Mouse (Mus musculus): Measurements from ENCODE around the gene Lifr. TPM values are rescaled to one million over a fixed set of nuclear protein-coding genes. Genes with fewer than 3 reads are reported as not detected.

Gene Lifr
- polyA plus RNA-seq, 1 experiment, result 39.2 TPM

GRCm38 (mm10) chr15:7108160-7108559, 17.7 kb downstream of the Lifr start:
- Histone ChIP-seq H3K4me1 (replicated peaks; ENCODE audit: control insufficient read depth, insufficient read depth, low read length) (no peaks in the 10 kb centered on the region), H3K27me3 (ENCODE audit: control insufficient read depth, insufficient read depth, low read length) (no peaks in the 10 kb centered on the region), H3K36me3 (ENCODE audit: control insufficient read depth, insufficient read depth, low read length) (no peaks in the 10 kb centered on the region), H3K27ac (ENCODE audit: control insufficient read depth, insufficient read depth, low read length) (no peak overlapping the region), H3K4me3 (ENCODE audit: control insufficient read depth, insufficient read depth, low read length) (no peak overlapping the region)
- TF ChIP-seq CTCF (IDR thresholded peaks at IDR 0.05; ENCODE audit: borderline replicate concordance, control insufficient read depth, extremely low read depth, insufficient read depth, low read length, poor library complexity) (no peak), POLR2A (IDR thresholded peaks at IDR 0.05; ENCODE audit: control insufficient read depth, extremely low read depth, insufficient read depth, low read length, poor library complexity) (no peak)
- WGBS, result 93% methylated on average over 6 of the region's 6 CpGs
- DNase-seq, result no peak

DNA sequence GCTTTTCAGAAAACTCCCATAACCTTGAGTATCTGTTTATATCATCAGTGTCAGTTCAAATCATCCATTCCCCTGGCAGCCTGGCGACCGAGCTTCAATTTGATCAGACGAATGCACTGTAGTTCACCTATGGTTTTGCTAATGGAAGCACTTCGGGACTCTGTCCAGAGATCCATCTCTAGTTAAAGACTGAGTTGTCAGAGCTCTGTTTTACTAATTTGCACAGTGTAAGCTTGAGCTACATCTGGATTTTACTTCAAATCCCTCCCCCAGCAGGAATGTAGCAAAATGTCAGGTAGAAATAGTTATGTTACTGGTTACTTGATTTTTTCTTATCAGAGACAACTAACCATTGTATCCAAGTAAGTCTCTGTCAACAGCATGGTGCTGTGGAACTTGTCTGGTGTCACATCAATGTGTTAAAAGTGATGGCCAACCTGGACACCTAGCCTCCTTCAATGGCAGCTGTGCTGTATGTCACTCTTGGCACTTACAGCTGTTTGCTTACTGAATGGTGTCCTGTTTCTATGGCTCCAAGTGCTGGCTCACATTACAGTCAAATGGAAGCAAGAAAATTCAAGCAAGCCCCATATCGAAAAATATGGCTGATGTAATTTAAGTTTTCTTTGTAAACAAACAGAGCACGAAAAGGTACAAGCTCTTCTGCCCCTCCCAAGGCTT, 22.0 kb downstream of the Lifr start:
- 95% methylated on average over 6 of the region's 6 CpGs for WGBS
- DNase-seq, result no peak
- Histone ChIP-seq H3K4me1 (replicated peaks; ENCODE audit: control insufficient read depth, insufficient read depth, low read length) (no peaks in the 10 kb centered on the region), H3K4me3 (ENCODE audit: control insufficient read depth, insufficient read depth, low read length) (no peak overlapping the region), H3K36me3 (ENCODE audit: control insufficient read depth, insufficient read depth, low read length) (no peaks in the 10 kb centered on the region), H3K27ac (ENCODE audit: control insufficient read depth, insufficient read depth, low read length) (no peak overlapping the region), H3K27me3 (ENCODE audit: control insufficient read depth, insufficient read depth, low read length) (no peaks in the 10 kb centered on the region)
- TF ChIP-seq POLR2A (IDR thresholded peaks at IDR 0.05; ENCODE audit: control insufficient read depth, extremely low read depth, insufficient read depth, low read length, poor library complexity), result no peak
- no peak for TF ChIP-seq CTCF (IDR thresholded peaks at IDR 0.05; ENCODE audit: borderline replicate concordance, control insufficient read depth, extremely low read depth, insufficient read depth, low read length, poor library complexity)

DNA sequence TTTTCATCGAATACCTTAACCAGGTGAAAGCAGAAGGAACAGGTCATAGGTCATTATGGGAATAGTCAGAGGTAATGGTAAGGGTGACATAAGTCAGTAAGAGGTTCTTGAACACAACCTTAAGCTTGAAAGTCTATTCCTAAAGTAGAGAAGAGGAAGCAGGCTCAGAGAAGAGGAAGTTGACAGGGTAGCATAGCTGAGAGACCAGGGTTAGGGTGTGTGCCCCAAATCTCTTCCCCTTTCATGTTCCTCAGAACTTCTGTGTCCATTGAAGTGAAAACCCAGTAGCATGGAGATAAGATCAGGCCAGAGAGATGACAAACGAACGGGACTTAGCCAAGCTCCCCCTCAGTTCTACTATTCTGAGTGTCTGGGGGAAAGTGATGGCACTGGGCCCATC, 23.5 kb downstream of the Lifr start:
- Histone ChIP-seq H3K27me3 (ENCODE audit: control insufficient read depth, insufficient read depth, low read length) (no peaks in the 10 kb centered on the region), H3K36me3 (ENCODE audit: control insufficient read depth, insufficient read depth, low read length) (no peaks in the 10 kb centered on the region), H3K4me1 (replicated peaks; ENCODE audit: control insufficient read depth, insufficient read depth, low read length) (no peaks in the 10 kb centered on the region), H3K4me3 (ENCODE audit: control insufficient read depth, insufficient read depth, low read length) (no peak overlapping the region), H3K27ac (ENCODE audit: control insufficient read depth, insufficient read depth, low read length) (no peak overlapping the region)
- TF ChIP-seq CTCF (IDR thresholded peaks at IDR 0.05; ENCODE audit: borderline replicate concordance, control insufficient read depth, extremely low read depth, insufficient read depth, low read length, poor library complexity), result no peak
- DNase-seq, result no peak
- 15% methylated on average over 3 of the region's 3 CpGs for WGBS

DNA sequence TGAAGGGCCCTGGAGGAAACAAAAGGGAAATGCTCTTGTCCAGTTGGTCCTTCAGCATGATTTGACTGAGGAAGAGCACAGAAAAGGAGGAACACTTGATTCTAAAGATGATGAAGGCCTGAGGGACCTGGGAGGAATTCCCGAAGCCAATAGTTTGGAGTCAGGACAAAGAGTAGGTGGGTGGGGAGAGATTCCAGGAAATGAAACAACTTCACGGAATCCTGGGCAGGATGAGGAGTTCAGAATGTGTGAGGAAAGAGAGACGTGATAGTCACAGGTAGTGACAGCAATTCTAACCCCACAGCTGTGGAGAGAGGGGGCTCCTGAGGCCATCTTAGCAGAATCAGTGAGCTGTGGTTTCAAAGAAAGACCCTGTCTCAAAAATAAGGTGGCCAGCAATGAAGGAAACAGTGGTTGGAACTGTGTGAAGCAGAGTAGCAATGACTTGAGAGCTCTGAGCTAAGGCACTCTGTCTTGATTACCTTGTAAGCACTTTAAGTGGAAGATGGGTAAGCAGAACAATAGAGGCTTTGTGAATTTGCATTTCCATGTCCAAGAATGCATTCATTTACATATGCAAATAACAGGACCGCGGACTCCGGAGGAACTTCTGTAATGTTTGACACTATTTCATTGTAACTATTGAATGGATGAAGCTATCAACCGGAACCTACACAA, 25.1 kb downstream of the Lifr start:
- 93% methylated on average over 7 of the region's 7 CpGs for WGBS
- DNase-seq, result no peak
- no peak overlapping the region for H3K27ac ChIP-seq (ENCODE audit: control insufficient read depth, insufficient read depth, low read length)
- TF ChIP-seq POLR2A (IDR thresholded peaks at IDR 0.05; ENCODE audit: control insufficient read depth, extremely low read depth, insufficient read depth, low read length, poor library complexity), result no peak
- no peak for TF ChIP-seq CTCF (IDR thresholded peaks at IDR 0.05; ENCODE audit: borderline replicate concordance, control insufficient read depth, extremely low read depth, insufficient read depth, low read length, poor library complexity)
- no peaks in the 10 kb centered on the region for H3K36me3 ChIP-seq (ENCODE audit: control insufficient read depth, insufficient read depth, low read length)
- H3K27me3 ChIP-seq (ENCODE audit: control insufficient read depth, insufficient read depth, low read length), result no peaks in the 10 kb centered on the region
- no peak overlapping the region for H3K4me3 ChIP-seq (ENCODE audit: control insufficient read depth, insufficient read depth, low read length)
- no peaks in the 10 kb centered on the region for H3K4me1 ChIP-seq (replicated peaks; ENCODE audit: control insufficient read depth, insufficient read depth, low read length)

DNA sequence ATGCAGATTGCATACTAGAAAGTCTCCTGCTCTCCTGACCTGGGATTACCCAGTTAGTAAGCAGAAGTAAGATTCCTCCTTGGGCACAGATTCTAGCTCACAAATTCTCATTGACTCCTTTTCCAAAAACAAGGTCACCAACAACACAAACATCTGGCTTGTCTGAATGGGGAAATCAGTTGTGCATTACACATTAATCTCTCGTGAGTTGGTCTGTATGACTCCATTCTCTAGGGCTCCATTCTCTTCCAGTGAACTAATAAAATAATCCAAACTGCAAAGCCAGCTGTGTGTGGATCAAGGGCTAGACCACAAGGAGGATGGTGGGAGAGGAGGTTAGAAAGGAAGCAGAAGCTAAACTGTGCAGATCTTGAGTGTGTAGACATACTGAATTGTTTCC, 25.8 kb downstream of the Lifr start:
- WGBS, result 87% methylated on average over 1 of the region's 1 CpGs
- Histone ChIP-seq H3K27ac (ENCODE audit: control insufficient read depth, insufficient read depth, low read length) (no peak overlapping the region), H3K36me3 (ENCODE audit: control insufficient read depth, insufficient read depth, low read length) (no peaks in the 10 kb centered on the region), H3K27me3 (ENCODE audit: control insufficient read depth, insufficient read depth, low read length) (no peaks in the 10 kb centered on the region), H3K4me3 (ENCODE audit: control insufficient read depth, insufficient read depth, low read length) (no peak overlapping the region), H3K4me1 (replicated peaks; ENCODE audit: control insufficient read depth, insufficient read depth, low read length) (no peaks in the 10 kb centered on the region)
- no peak for DNase-seq
- TF ChIP-seq POLR2A (IDR thresholded peaks at IDR 0.05; ENCODE audit: control insufficient read depth, extremely low read depth, insufficient read depth, low read length, poor library complexity), result no peak
- no peak for TF ChIP-seq CTCF (IDR thresholded peaks at IDR 0.05; ENCODE audit: borderline replicate concordance, control insufficient read depth, extremely low read depth, insufficient read depth, low read length, poor library complexity)

- no peak for DNase-seq
- no peak for TF ChIP-seq CTCF (IDR thresholded peaks at IDR 0.05; ENCODE audit: borderline replicate concordance, control insufficient read depth, extremely low read depth, insufficient read depth, low read length, poor library complexity)
- TF ChIP-seq POLR2A (IDR thresholded peaks at IDR 0.05; ENCODE audit: control insufficient read depth, extremely low read depth, insufficient read depth, low read length, poor library complexity), result no peak
- Histone ChIP-seq H3K4me1 (replicated peaks; ENCODE audit: control insufficient read depth, insufficient read depth, low read length) (no peaks in the 10 kb centered on the region), H3K27me3 (ENCODE audit: control insufficient read depth, insufficient read depth, low read length) (no peaks in the 10 kb centered on the region), H3K4me3 (ENCODE audit: control insufficient read depth, insufficient read depth, low read length) (no peak overlapping the region), H3K36me3 (ENCODE audit: control insufficient read depth, insufficient read depth, low read length) (no peaks in the 10 kb centered on the region), H3K27ac (ENCODE audit: control insufficient read depth, insufficient read depth, low read length) (no peak overlapping the region)
- WGBS, result 95% methylated on average over 3 of the region's 3 CpGs
Observed at GRCm38 (mm10) chr15:7116699-7117098, 26.3 kb downstream of the Lifr start.

Data from thymus, adult 2 months (tissue).